Mouse (Mus musculus) limb, embryonic 15.5 days (tissue): ENCODE data around the gene 2310046K23Rik. TPM values are rescaled to one million over a fixed set of nuclear protein-coding genes. Genes with fewer than 3 reads are reported as not detected.

Experiments used
- ATAC-seq: fragments of 200-750 bp; cut with Nextera tagmentation; 2 replicates; pipeline ENCODE4 v1.8.0; 2017; ENCODE audit warnings: low read depth, moderate TSS enrichment; ENCODE audit not compliant: insufficient number of reproducible peaks, low FRiP score, low TSS enrichment
- H3K27ac ChIP-seq: fragments of 300-500 bp; sonication (generic); 2 replicates; pipeline ENCODE4 v1.5.1; 2015; ENCODE audit warnings: moderate library complexity, mild to moderate bottlenecking, inconsistent platforms
- H3K27me3 ChIP-seq: fragments of 300-500 bp; sonication (generic); 2 replicates; pipeline ENCODE4 v1.6.1; 2015; ENCODE audit warnings: inconsistent platforms
- H3K36me3 ChIP-seq: fragments of 300-500 bp; sonication (generic); 2 replicates; pipeline ENCODE4 v1.6.1; 2015; ENCODE audit warnings: inconsistent platforms
- H3K4me1 ChIP-seq: fragments of 300-500 bp; sonication (generic); 2 replicates; pipeline ENCODE4 v1.6.1; 2015; ENCODE audit warnings: inconsistent platforms
- H3K4me2 ChIP-seq: fragments of 300-500 bp; sonication (generic); 2 replicates; pipeline ENCODE4 v1.6.1; 2015; ENCODE audit warnings: mild to moderate bottlenecking, inconsistent platforms
- H3K4me3 ChIP-seq: fragments of 300-500 bp; sonication (generic); 2 replicates; pipeline ENCODE4 v1.5.1; 2015; ENCODE audit warnings: mild to moderate bottlenecking, inconsistent platforms
- H3K9ac ChIP-seq: fragments of 300-500 bp; sonication (generic); 2 replicates; pipeline ENCODE4 v1.6.1; 2015; ENCODE audit warnings: inconsistent platforms
- H3K9me3 ChIP-seq: fragments of 300-500 bp; sonication (generic); 2 replicates; pipeline ENCODE4 v1.6.1; 2016; ENCODE audit warnings: inconsistent platforms
- WGBS: fragments of 180-500 bp; shearing (Covaris S2); methylation state at CpG from one replicate; pipeline ENCODE4 v1.1.7; 2015; 5-methylcytosine and 5-hydroxymethylcytosine counted together
- polyA plus RNA-seq: library from polyadenylated mRNA; unstranded; fragments of >200 nt; fragmentation: Nextera tagmentation; extraction: Ambion mirVana; gene quantifications from 2 replicates; pipeline ENCODE4 v1.2.1, GENCODE M21; 2015

The 2310046K23Rik gene
- polyA plus RNA-seq, result 7.9 and 9.3 TPM in 2 replicates

DNA sequence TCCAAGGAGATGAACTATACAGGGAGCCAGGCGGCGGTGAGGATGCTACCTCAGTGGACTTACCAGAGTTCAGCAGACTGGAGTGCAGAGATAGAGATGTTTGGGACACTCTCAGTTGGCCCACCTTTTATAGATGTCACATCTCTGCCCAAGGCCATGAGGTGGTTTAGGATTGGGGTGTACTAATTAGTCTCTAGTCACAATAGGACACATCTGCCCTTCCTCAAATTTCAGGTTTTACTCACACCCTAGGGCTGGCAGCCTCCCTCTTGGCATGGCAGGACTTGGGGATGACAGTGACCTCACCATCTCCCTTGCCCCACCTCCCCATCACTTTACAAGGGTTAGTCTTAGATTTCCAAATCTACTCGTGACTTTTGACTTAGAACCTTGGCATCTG is at the start of gene 2310046K23Rik:
Gene 2310046K23Rik, minus strand, starts transcription at position 101 of the 400 bp plus-strand sequence.
- H3K27me3 ChIP-seq, result no peaks in the 10 kb centered on the region
- no peaks in the 10 kb centered on the region for H3K4me1 ChIP-seq
- 84% methylated on average over 3 of the region's 3 CpGs for WGBS
- no peaks in the 10 kb centered on the region for H3K36me3 ChIP-seq
- no peak for ATAC-seq
- H3K4me2 ChIP-seq, result no peak within 1 kb of the TSS
- no peak within 1 kb of the TSS for H3K27ac ChIP-seq
- no peak within 1 kb of the TSS for H3K4me3 ChIP-seq
- no peak within 1 kb of the TSS for H3K9ac ChIP-seq
- H3K9me3 ChIP-seq, result no peaks in the 10 kb centered on the region

DNA sequence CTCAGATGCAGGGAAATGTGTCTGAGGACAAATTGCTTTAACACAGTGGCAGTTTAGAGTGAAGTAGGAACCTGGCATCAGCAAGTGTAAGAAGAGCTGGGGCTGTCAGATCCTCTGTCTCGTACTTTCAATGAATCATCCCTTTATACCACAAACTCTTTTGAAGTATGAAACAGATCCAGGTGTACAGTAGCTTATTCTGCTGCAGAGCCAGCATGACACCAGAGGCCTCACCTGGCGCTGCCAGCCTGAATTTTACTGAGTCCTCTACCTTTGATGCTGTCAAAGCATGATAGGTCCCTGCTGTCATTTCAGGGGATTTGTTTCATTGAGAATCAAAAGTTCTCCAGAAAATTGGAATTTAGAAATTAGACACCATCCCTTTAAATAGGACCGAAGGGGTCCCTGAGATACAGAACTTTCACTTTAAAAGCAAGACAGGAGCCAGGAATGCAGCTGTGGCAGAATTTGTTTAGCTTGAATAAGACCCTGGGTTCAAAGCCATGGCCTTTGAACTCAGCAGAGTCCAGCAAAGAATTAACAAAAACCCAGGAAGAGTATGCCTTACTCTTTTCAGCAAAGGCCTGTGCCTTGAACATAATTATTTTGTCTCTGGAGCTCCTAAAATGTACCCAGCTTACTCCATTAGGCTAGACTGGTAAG is 49.0 kb upstream of the 2310046K23Rik start:
- no peak for ATAC-seq
- Histone ChIP-seq H3K4me1 (no peaks in the 10 kb centered on the region), H3K9me3 (no peaks in the 10 kb centered on the region), H3K4me3 (no peak overlapping the region), H3K27me3 (no peaks in the 10 kb centered on the region), H3K27ac (no peak overlapping the region), H3K9ac (no peak overlapping the region), H3K4me2 (no peak overlapping the region), H3K36me3 (no peaks in the 10 kb centered on the region)
- 66% methylated on average over 3 of the region's 3 CpGs for WGBS

GRCm38 (mm10) chr3:92579508-92579907 is 45.2 kb upstream of the 2310046K23Rik start:
- no peak overlapping the region for H3K27ac ChIP-seq
- H3K9ac ChIP-seq, result no peak overlapping the region
- no peak for ATAC-seq
- H3K4me2 ChIP-seq, result no peak overlapping the region
- no peak overlapping the region for H3K4me3 ChIP-seq
- H3K9me3 ChIP-seq, result no peaks in the 10 kb centered on the region
- H3K27me3 ChIP-seq, result no peaks in the 10 kb centered on the region
- no peaks in the 10 kb centered on the region for H3K4me1 ChIP-seq
- 59% methylated on average over 1 of the region's 1 CpGs for WGBS
- H3K36me3 ChIP-seq, result no peaks in the 10 kb centered on the region

DNA sequence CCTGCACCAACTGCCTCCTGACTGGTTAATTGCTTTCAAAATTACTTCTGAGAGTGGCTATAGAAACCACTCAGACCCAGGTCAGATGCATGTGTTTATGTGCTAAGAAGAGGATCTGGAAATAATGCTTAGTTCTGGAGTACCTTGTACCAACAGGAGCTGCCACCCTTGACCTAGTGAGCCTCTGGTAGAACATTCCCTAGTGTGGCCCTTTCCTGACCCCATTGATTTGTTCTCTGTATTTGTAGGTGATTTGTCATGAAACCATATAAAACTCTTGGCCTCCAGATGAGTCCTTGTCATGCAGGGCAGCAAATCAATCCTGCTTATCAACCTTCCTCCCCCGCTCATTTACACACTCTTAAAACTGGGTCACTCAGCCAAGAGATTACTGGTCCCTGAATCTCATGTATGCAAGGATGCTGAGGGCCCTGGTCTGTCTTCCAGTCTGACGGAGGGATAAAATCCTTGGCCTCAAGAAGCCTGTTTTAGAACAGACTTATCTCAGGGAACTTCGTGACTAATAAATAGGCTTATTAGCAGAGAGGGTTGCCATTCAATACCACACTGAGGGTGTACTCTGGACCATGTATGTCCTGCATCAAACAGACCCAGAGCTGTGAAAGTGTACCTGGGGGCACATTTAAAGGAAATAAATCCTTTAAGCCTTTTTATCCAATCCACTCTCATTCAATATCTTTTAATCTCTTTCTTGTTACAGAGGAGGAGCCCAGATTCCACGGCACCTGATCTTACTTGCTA is 44.5 kb upstream of the 2310046K23Rik start:
- Histone ChIP-seq H3K27ac (no peak overlapping the region), H3K36me3 (no peaks in the 10 kb centered on the region), H3K4me3 (no peak overlapping the region), H3K4me1 (no peaks in the 10 kb centered on the region), H3K9ac (no peak overlapping the region), H3K27me3 (no peaks in the 10 kb centered on the region), H3K4me2 (no peak overlapping the region), H3K9me3 (no peaks in the 10 kb centered on the region)
- no peak for ATAC-seq
- 72% methylated on average over 4 of the region's 4 CpGs for WGBS

DNA sequence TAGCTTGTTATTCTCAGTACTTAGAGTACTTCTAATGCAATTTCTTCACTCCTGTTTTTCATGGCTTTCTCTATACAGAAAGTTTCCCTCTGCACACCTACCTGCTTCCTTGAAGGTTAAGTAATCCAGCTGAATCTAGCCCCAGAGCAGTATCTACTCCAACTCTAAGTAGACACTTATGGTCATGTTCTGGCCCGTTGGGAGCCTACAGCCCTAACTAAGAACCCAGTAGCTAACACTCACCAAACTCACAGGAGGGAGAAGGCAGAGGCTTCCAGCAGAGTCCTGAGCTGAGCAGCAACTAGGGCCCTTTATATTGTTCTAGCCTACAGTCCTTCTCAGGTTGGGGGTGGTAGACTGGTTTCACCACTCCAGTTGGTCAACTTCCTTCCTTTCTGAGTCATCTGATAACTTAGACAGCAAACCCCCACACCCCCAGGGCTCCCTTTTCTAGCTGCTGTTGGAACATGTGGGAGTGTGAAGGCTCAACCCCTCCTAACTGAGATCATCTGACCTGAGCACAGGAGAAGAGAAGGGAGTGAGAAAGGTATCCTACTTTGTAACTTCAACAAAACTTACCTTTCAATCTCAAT is 39.2 kb upstream of the 2310046K23Rik start, which contains the start of gene Ivl:
Gene Ivl, minus strand, starts transcription at position 287 of the 593 bp plus-strand sequence.
- WGBS, result 77% methylated on average over 1 of the region's 1 CpGs
- no peak within 1 kb of the TSS for H3K9ac ChIP-seq

GRCm38 (mm10) chr3:92572514-92573155 is 38.3 kb upstream of the 2310046K23Rik start:
- H3K36me3 ChIP-seq, result no peaks in the 10 kb centered on the region
- H3K9me3 ChIP-seq, result no peaks in the 10 kb centered on the region
- H3K27ac ChIP-seq, result no peak overlapping the region
- no peaks in the 10 kb centered on the region for H3K27me3 ChIP-seq
- H3K4me1 ChIP-seq, result no peaks in the 10 kb centered on the region
- no peak overlapping the region for H3K4me3 ChIP-seq
- ATAC-seq, result no peak
- no peak overlapping the region for H3K4me2 ChIP-seq
- H3K9ac ChIP-seq, result no peak overlapping the region
- WGBS, result 51% methylated on average over 2 of the region's 2 CpGs

More for the DNA sequence above, 39.2 kb upstream of the 2310046K23Rik start, which contains the start of gene Ivl:
- Histone ChIP-seq H3K27me3 (no peaks in the 10 kb centered on the region), H3K4me1 (no peaks in the 10 kb centered on the region), H3K27ac (no peak within 1 kb of the TSS), H3K36me3 (no peaks in the 10 kb centered on the region), H3K4me2 (no peak within 1 kb of the TSS), H3K4me3 (no peak within 1 kb of the TSS), H3K9me3 (no peaks in the 10 kb centered on the region)
- no peak for ATAC-seq

GRCm38 (mm10) chr3:92568752-92569151 is 34.4 kb upstream of the 2310046K23Rik start:
- WGBS, result 89% methylated on average over 2 of the region's 2 CpGs
- Histone ChIP-seq H3K4me3 (no peak overlapping the region), H3K4me2 (no peak overlapping the region), H3K36me3 (no peaks in the 10 kb centered on the region), H3K4me1 (no peaks in the 10 kb centered on the region), H3K9ac (no peak overlapping the region), H3K27me3 (no peaks in the 10 kb centered on the region), H3K9me3 (no peaks in the 10 kb centered on the region), H3K27ac (no peak overlapping the region)
- ATAC-seq, result no peak

DNA sequence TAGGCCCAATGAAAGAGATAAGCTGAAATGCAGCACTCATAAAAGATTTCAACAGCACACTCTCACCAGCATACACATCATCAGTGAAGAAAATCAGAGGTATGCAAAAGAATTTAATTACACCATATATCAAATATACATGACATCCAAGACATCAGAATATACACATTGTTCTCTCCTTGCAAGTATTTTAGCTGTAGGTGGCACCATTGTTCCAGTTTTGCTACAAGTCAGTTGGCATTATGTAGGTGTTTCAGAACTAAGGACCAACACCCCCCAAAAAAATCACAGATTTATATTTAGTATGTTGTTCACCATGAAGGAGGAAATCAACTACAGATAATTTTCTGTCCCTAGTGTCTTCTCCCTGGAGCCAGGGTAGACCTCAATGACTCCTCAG is 31.1 kb upstream of the 2310046K23Rik start:
- Histone ChIP-seq H3K27ac (no peak overlapping the region), H3K4me2 (no peak overlapping the region), H3K9me3 (no peaks in the 10 kb centered on the region), H3K4me1 (no peaks in the 10 kb centered on the region), H3K4me3 (no peak overlapping the region), H3K9ac (no peak overlapping the region), H3K27me3 (no peaks in the 10 kb centered on the region), H3K36me3 (no peaks in the 10 kb centered on the region)
- no peak for ATAC-seq

GRCm38 (mm10) chr3:92512325-92512724 is 22.0 kb downstream of the 2310046K23Rik start:
- Histone ChIP-seq H3K27me3 (no peaks in the 10 kb centered on the region), H3K36me3 (no peaks in the 10 kb centered on the region), H3K4me1 (no peaks in the 10 kb centered on the region), H3K4me3 (no peak overlapping the region), H3K9ac (no peak overlapping the region), H3K4me2 (no peak overlapping the region), H3K9me3 (no peaks in the 10 kb centered on the region), H3K27ac (no peak overlapping the region)
- ATAC-seq, result no peak

- Histone ChIP-seq H3K4me2 (no peak overlapping the region), H3K36me3 (no peaks in the 10 kb centered on the region), H3K4me1 (no peaks in the 10 kb centered on the region), H3K9me3 (no peaks in the 10 kb centered on the region), H3K27me3 (no peaks in the 10 kb centered on the region), H3K4me3 (no peak overlapping the region), H3K27ac (no peak overlapping the region), H3K9ac (no peak overlapping the region)
- ATAC-seq, result no peak
Observed at GRCm38 (mm10) chr3:92510786-92511185, 23.5 kb downstream of the 2310046K23Rik start.

DNA sequence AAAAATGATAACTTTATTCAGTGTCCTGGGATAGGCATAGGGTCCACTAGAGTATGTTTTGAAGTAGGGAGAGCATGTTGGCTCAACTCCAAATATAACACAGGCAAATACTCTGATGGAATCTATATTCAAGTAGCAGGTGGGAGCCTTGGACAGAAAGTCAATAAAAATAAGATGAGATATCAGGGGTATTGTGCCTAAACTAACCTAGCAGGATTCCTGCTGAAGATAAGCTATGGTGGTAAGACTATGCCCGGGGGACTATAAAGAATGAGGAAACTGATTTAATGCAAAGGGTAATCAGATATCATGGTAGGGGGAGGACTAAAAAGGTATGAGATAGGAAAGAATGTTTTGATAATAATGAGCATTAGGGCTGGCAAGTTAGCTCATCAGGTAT is 26.1 kb downstream of the 2310046K23Rik start:
- Histone ChIP-seq H3K27ac (no peak overlapping the region), H3K4me2 (no peak overlapping the region), H3K9me3 (no peaks in the 10 kb centered on the region), H3K4me3 (no peak overlapping the region), H3K27me3 (no peaks in the 10 kb centered on the region), H3K4me1 (no peaks in the 10 kb centered on the region), H3K9ac (no peak overlapping the region), H3K36me3 (no peaks in the 10 kb centered on the region)
- 80% methylated on average over 1 of the region's 1 CpGs for WGBS
- no peak for ATAC-seq

DNA sequence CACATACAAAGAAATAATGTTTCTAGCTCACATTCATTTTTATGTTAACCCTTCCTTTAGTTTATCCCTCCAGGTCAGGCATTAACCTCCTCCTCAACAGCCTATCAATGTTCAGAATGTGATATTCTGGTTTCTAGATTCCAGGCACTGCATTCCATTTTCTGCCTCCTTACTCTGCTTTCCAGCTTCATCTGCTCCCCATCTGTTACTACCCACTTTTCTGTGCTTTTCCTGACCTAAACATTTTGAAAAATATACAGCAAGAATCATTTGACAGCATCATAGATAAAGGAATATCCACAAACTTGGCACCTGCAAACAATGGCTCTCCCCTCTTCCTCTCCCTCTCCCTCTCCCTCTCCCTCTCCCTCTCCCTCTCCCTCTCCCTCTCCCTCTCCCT is 30.8 kb downstream of the 2310046K23Rik start:
- no peaks in the 10 kb centered on the region for H3K4me1 ChIP-seq
- H3K4me3 ChIP-seq, result no peak overlapping the region
- no peak overlapping the region for H3K4me2 ChIP-seq
- H3K9ac ChIP-seq, result no peak overlapping the region
- no peak for ATAC-seq
- no peaks in the 10 kb centered on the region for H3K27me3 ChIP-seq
- H3K36me3 ChIP-seq, result no peaks in the 10 kb centered on the region
- H3K27ac ChIP-seq, result no peak overlapping the region
- no peaks in the 10 kb centered on the region for H3K9me3 ChIP-seq
